ENCODE assay signal across 16 mouse cellular contexts in genomic region chr6:51381465-51381864, GRCm38 (mm10). TPM values are rescaled to one million over a fixed set of nuclear protein-coding genes. Genes with fewer than 3 reads are reported as not detected.
DNase-seq lines count a peak whose midpoint lies in the region; ATAC-seq lines count a peak whose summit lies in the region.
"Had no signal": no experiment of that assay in that cellular context is flagged by ENCODE, and none has a peak within 500 bp of the region (broad histone marks: within the 10 kb centered on the region; RNA-seq: fewer than 3 reads in every experiment).

No protein-coding gene starts in this region.

- 47% methylated on average over 9 of the region's 9 CpGs for WGBS in kidney, embryonic 15.5 days
- 41% methylated on average over 9 of the region's 9 CpGs for WGBS in kidney, embryonic 16.5 days
- 29% methylated on average over 9 of the region's 9 CpGs for WGBS in liver, embryonic 12.5 days (ENCODE audit: insufficient replicate concordance)

- H3K9me3 ChIP-seq in kidney, embryonic 15.5 days (replicated peaks), result no peaks in the 10 kb centered on the region
- H3K9me3 ChIP-seq in kidney, embryonic 16.5 days (ENCODE audit: low read length), result no peaks in the 10 kb centered on the region
- H3K9me3 ChIP-seq in liver, embryonic 12.5 days (replicated peaks), result no peaks in the 10 kb centered on the region
- H3K9me3 ChIP-seq: heart, embryonic 10.5 days; midbrain, embryonic 15.5 days; neural tube, embryonic 12.5 days had no signal

- no peaks in the 10 kb centered on the region for H3K36me3 ChIP-seq in kidney, embryonic 15.5 days
- H3K36me3 ChIP-seq in kidney, embryonic 16.5 days (ENCODE audit: insufficient read depth, low read length), result no peaks in the 10 kb centered on the region
- H3K36me3 ChIP-seq in liver, embryonic 12.5 days, result no peaks in the 10 kb centered on the region
- H3K36me3 ChIP-seq: heart, embryonic 10.5 days; midbrain, embryonic 15.5 days; neural tube, embryonic 12.5 days had no signal

- no peak overlapping the region for H3K27ac ChIP-seq in kidney, embryonic 15.5 days
- no peak overlapping the region for H3K27ac ChIP-seq in kidney, embryonic 16.5 days (ENCODE audit: low read length)
- H3K27ac ChIP-seq in liver, embryonic 12.5 days, result no peak overlapping the region
- H3K27ac ChIP-seq: heart, embryonic 10.5 days; liver, embryonic 14.5 days; midbrain, embryonic 15.5 days; neural tube, embryonic 12.5 days had no signal

- H3K9ac ChIP-seq in kidney, embryonic 15.5 days, result no peak overlapping the region
- no peak overlapping the region for H3K9ac ChIP-seq in kidney, embryonic 16.5 days (replicated peaks; ENCODE audit: low read length)
- H3K9ac ChIP-seq in liver, embryonic 12.5 days, result no peak overlapping the region
- H3K9ac ChIP-seq: liver, embryonic 14.5 days; midbrain, embryonic 15.5 days; neural tube, embryonic 12.5 days had no signal

- H3K4me3 ChIP-seq in kidney, embryonic 15.5 days (replicated peaks), result no peak overlapping the region
- no peak overlapping the region for H3K4me3 ChIP-seq in kidney, embryonic 16.5 days (ENCODE audit: low read length)
- H3K4me3 ChIP-seq in liver, embryonic 12.5 days, result no peak overlapping the region
- H3K4me3 ChIP-seq: heart, embryonic 10.5 days; midbrain, embryonic 15.5 days; neural tube, embryonic 12.5 days had no signal

- no peaks in the 10 kb centered on the region for H3K27me3 ChIP-seq in kidney, embryonic 15.5 days
- no peaks in the 10 kb centered on the region for H3K27me3 ChIP-seq in kidney, embryonic 16.5 days (ENCODE audit: insufficient read depth, low read length)
- peaks cover 28% of the 10 kb centered on the region for H3K27me3 ChIP-seq in liver, embryonic 12.5 days (replicated peaks)
- H3K27me3 ChIP-seq: midbrain, embryonic 15.5 days; neural tube, embryonic 12.5 days had no signal

- DNase-seq in thymus, postnatal 25 days, result peak; percentile 13
- DNase-seq in thymus, postnatal 10 days (ENCODE audit: low spot score in 2 of 2), result no peak
- peak; percentile 34 for DNase-seq in induced T-regulatory cell, adult 2 months (ENCODE audit: low read depth)
- no peak for DNase-seq in gastrocnemius, postnatal 10 days
- DNase-seq: cerebellum, postnatal 25 days; gastrocnemius, postnatal 25 days; heart, postnatal 14 days; right cerebral cortex, postnatal 25 days had no signal

- no peak for ATAC-seq in kidney, embryonic 15.5 days (replicated peaks; ENCODE audit: low FRiP score)
- ATAC-seq in kidney, embryonic 16.5 days (ENCODE audit: low FRiP score, low TSS enrichment), result no peak
- ATAC-seq in liver, embryonic 12.5 days, result no peak
- ATAC-seq: hindbrain, embryonic 16.5 days; midbrain, embryonic 15.5 days had no signal

- H3K4me2 ChIP-seq in kidney, embryonic 15.5 days, result 0 out of 2 replicates have a peak overlapping the region, but pooled peaks have one; percentile 8
- no peak overlapping the region for H3K4me2 ChIP-seq in kidney, embryonic 16.5 days (replicated peaks; ENCODE audit: low read depth, low read length)
- no peak overlapping the region for H3K4me2 ChIP-seq in liver, embryonic 12.5 days
- H3K4me2 ChIP-seq: midbrain, embryonic 15.5 days; neural tube, embryonic 12.5 days had no signal

- peaks cover 18% of the 10 kb centered on the region; the same call in 1 of the 2 replicates for H3K4me1 ChIP-seq in kidney, embryonic 15.5 days
- 0 out of 2 replicates have a peak, but pooled peaks cover 6% of the 10 kb centered on the region for H3K4me1 ChIP-seq in kidney, embryonic 16.5 days (ENCODE audit: insufficient read depth, low read length)
- peaks cover 6% of the 10 kb centered on the region; the same call in 1 of the 2 replicates for H3K4me1 ChIP-seq in liver, embryonic 12.5 days
- H3K4me1 ChIP-seq: neural tube, embryonic 12.5 days had no signal

RNA-seq across cellular contexts. Expression of gene Nfe2l3, which starts 51.0 kb away (rescaled TPM):
- polyA plus RNA-seq in kidney, embryonic 15.5 days (2015; fragmentation: Nextera tagmentation; extraction: Ambion mirVana), result 1.9 and 2.2 TPM in 2 replicates
- polyA plus RNA-seq in kidney, embryonic 16.5 days (2015; fragmentation: Nextera tagmentation; extraction: Ambion mirVana), result 1.7 and 2.1 TPM in 2 replicates
- total RNA-seq in gastrocnemius, postnatal 10 days (2021), result under 1 TPM; 0.12 to 0.16 TPM
- 0.23 and 0.29 TPM in 2 replicates for polyA plus RNA-seq in liver, embryonic 12.5 days (2016; fragmentation: Nextera tagmentation; extraction: Ambion mirVana)
- total RNA-seq: gastrocnemius, postnatal 25 days had no signal

Comparison
In these comparisons a context has a peak if more than half of its experiments do, and no peak if none do; other contexts are left out.
1. DNase-seq: peak in thymus, postnatal 25 days (single experiment) and induced T-regulatory cell, adult 2 months (single experiment); none in thymus, postnatal 10 days (0 of 2) and gastrocnemius, postnatal 10 days (single experiment).